Mouse (Mus musculus) sigmoid colon, adult 10 weeks (tissue): ENCODE results near the gene Olfr782. TPM values are rescaled to one million over a fixed set of nuclear protein-coding genes. Genes with fewer than 3 reads are reported as not detected.

ENCODE experiments used
- polyA plus RNA-seq: library from polyadenylated mRNA; stranded (reverse); fragments of 350-450 nt; fragmentation: Illumina TruSeq; extraction: RNeasy Lipid Tissue Mini Kit (QIAGEN cat#74804); gene quantifications from one replicate; pipeline ENCODE4 v1.2.3, GENCODE M21; 2014; ENCODE audit warnings: low read depth, low replicate concordance

Gene Olfr782
- not detected for polyA plus RNA-seq

DNA sequence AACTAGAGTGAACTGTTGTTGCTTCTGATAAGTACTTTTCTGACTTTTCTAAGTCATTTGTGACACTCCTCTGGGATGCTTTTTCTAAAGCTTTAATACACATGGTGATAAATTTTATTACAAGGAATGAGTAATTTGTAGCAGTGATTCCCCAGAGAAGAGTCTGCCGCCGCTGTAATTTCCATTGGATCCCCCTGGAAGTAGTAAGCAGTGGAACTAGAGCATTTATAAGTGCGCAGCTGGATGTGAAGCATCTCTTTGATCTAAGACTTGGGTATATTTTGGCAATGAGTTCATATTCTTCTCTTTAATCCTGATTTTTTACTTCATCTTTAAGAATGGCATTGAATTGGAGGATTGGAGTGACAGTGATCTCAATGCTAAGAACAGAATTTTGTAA lies at the start of gene Olfr782:
Gene Olfr782 (plus strand): TSS at position 301 of the 400 bp plus-strand sequence.

DNA sequence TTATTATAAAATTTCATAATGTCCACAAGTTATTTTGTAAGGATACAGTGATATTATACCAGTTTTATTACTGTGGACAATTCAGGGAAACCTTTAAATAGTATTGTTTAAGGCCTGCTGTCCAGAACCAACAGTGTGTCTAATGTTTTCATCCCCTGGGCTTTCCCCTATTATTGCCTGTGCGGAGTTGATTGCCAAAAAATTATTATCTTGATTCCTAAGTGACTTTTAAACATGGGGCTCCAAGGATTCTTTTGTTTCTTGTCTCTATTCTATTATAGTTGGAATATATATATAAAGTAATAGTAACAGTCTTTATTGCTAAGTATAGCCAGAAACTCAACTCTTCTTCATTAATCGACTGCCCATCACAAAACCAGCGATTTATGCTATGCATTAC lies 30.8 kb upstream of the Olfr782 start, which contains the start of gene Olfr780:
Gene Olfr780 (plus strand): TSS at position 301 of the 400 bp plus-strand sequence.

DNA sequence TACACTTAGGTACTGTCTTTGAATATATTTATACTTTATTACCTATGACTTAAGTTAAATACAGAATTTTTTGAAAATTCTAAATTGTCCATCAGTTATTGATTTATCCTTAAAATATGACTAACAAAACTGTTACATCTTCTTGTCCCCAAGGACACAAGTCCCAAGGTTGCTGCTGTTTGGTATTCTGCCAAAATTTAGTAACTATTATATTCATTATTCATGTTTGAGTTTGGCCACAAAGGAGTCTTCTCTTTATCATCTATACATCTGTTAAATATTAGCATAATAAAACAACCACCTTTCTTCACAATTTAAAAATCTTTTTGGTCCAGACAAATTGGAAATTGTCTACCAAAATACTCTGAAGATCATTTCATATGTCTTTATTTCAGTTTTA lies 20.1 kb upstream of the Olfr782 start, which contains the start of gene Olfr781:
Gene Olfr781 (plus strand): TSS at position 301 of the 400 bp plus-strand sequence.

DNA sequence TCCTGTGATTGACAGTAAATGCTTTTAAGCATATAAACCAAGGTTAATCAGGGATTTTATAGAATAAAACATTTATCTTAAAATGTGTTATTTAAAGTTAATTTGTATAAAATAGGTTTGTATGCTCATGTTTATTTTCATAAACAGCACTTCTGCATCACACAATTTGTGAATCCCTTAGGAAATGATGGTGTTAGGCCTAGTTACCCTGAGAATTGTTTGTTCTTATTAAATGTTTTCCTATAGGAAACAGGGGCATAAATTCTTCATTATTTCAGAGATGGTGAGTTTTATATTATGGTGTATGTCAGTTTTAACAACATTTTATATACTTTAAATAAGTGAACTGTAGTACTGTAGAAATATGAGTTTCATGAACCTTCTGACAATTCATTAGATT lies 35.1 kb downstream of the Olfr782 start, which contains the start of gene Olfr784:
Gene Olfr784 (plus strand): TSS at position 301 of the 400 bp plus-strand sequence.

Other genes with a start within 250 kb of the Olfr782 start
- gene Olfr768, start 249.5 kb upstream of the Olfr782 start, polyA plus RNA-seq: not detected
- not detected for gene Olfr769, start 231.0 kb upstream of the Olfr782 start, polyA plus RNA-seq
- not detected for gene Olfr770, start 209.9 kb upstream of the Olfr782 start, polyA plus RNA-seq
- not detected for gene Olfr771, start 184.1 kb upstream of the Olfr782 start, polyA plus RNA-seq
- not detected for gene Olfr772, start 170.9 kb upstream of the Olfr782 start, polyA plus RNA-seq
- gene Olfr773, start 161.4 kb upstream of the Olfr782 start, polyA plus RNA-seq: not detected
- not detected for gene Olfr774, start 112.6 kb upstream of the Olfr782 start, polyA plus RNA-seq
- not detected for gene Olfr775, start 100.4 kb upstream of the Olfr782 start, polyA plus RNA-seq
- gene Olfr776, start 89.7 kb upstream of the Olfr782 start, polyA plus RNA-seq: not detected
- gene Olfr777, start 77.4 kb upstream of the Olfr782 start, polyA plus RNA-seq: not detected
- not detected for gene Olfr780, start 30.7 kb upstream of the Olfr782 start, polyA plus RNA-seq
- gene Olfr781, start 20.0 kb upstream of the Olfr782 start, polyA plus RNA-seq: not detected
- not detected for gene Olfr784, start 35.2 kb downstream of the Olfr782 start, polyA plus RNA-seq
- not detected for gene Olfr785, start 56.6 kb downstream of the Olfr782 start, polyA plus RNA-seq
- gene Olfr786, start 78.5 kb downstream of the Olfr782 start, polyA plus RNA-seq: not detected
- gene Olfr787, start 113.0 kb downstream of the Olfr782 start, polyA plus RNA-seq: not detected
- not detected for gene Olfr788, start 122.1 kb downstream of the Olfr782 start, polyA plus RNA-seq
- not detected for gene Olfr789, start 135.9 kb downstream of the Olfr782 start, polyA plus RNA-seq
- gene Olfr790, start 149.6 kb downstream of the Olfr782 start, polyA plus RNA-seq: not detected
- gene Olfr791, start 172.9 kb downstream of the Olfr782 start, polyA plus RNA-seq: not detected
- not detected for gene Olfr792, start 190.3 kb downstream of the Olfr782 start, polyA plus RNA-seq
- gene Olfr794, start 218.8 kb downstream of the Olfr782 start, polyA plus RNA-seq: not detected